Mouse (Mus musculus) lung, postnatal 14 days (tissue): Measurements from ENCODE around the gene Sh3bgrl2.

ENCODE experiments used
- DNase-seq: peaks from one replicate; pipeline ENCODE4 v3.0.0; 2021

The Sh3bgrl2 gene

GRCm38 (mm10) chr9:83591848-83592456, 43.8 kb downstream of the Sh3bgrl2 start:
- DNase-seq = no peak

- DNase-seq = no peak
Measured at GRCm38 (mm10) chr9:83593811-83594210, 45.7 kb downstream of the Sh3bgrl2 start.

- no peak for DNase-seq
Measured at GRCm38 (mm10) chr9:83596132-83596531, 48.0 kb downstream of the Sh3bgrl2 start.

GRCm38 (mm10) chr9:83596646-83597481, 48.7 kb downstream of the Sh3bgrl2 start:
- no peak for DNase-seq

- DNase-seq = no peak
Measured at GRCm38 (mm10) chr9:83598047-83598446, 49.9 kb downstream of the Sh3bgrl2 start.

- DNase-seq = no peak
Measured at GRCm38 (mm10) chr9:83599505-83599904, 51.4 kb downstream of the Sh3bgrl2 start.

GRCm38 (mm10) chr9:83600286-83601048, 52.3 kb downstream of the Sh3bgrl2 start:
- no peak for DNase-seq

- DNase-seq = no peak
Measured at GRCm38 (mm10) chr9:83602176-83602770, 54.1 kb downstream of the Sh3bgrl2 start.

- DNase-seq = no peak
Measured at GRCm38 (mm10) chr9:83603159-83603558, 55.0 kb downstream of the Sh3bgrl2 start.

- DNase-seq = no peak
Measured at GRCm38 (mm10) chr9:83605886-83606640, 57.9 kb downstream of the Sh3bgrl2 start.

GRCm38 (mm10) chr9:83608135-83608534, 60.0 kb downstream of the Sh3bgrl2 start:
- DNase-seq = no peak

GRCm38 (mm10) chr9:83609422-83610297, 61.5 kb downstream of the Sh3bgrl2 start:
- DNase-seq = peak; percentile 81

- no peak for DNase-seq
Measured at GRCm38 (mm10) chr9:83615912-83616585, 67.9 kb downstream of the Sh3bgrl2 start.

- DNase-seq = no peak
Measured at GRCm38 (mm10) chr9:83616586-83617081, 68.5 kb downstream of the Sh3bgrl2 start.

- DNase-seq = no peak
Measured at GRCm38 (mm10) chr9:83623455-83623854, 75.3 kb downstream of the Sh3bgrl2 start.

GRCm38 (mm10) chr9:83624193-83624592, 76.1 kb downstream of the Sh3bgrl2 start:
- no peak for DNase-seq

- DNase-seq = no peak
Measured at GRCm38 (mm10) chr9:83625085-83625484, 77.0 kb downstream of the Sh3bgrl2 start.

- no peak for DNase-seq
Measured at GRCm38 (mm10) chr9:83628669-83629612, 80.8 kb downstream of the Sh3bgrl2 start.

- no peak for DNase-seq
Measured at GRCm38 (mm10) chr9:83630341-83630740, 82.2 kb downstream of the Sh3bgrl2 start.
